ENCODE assay signal across 8 mouse cellular contexts in the genomic region with DNA sequence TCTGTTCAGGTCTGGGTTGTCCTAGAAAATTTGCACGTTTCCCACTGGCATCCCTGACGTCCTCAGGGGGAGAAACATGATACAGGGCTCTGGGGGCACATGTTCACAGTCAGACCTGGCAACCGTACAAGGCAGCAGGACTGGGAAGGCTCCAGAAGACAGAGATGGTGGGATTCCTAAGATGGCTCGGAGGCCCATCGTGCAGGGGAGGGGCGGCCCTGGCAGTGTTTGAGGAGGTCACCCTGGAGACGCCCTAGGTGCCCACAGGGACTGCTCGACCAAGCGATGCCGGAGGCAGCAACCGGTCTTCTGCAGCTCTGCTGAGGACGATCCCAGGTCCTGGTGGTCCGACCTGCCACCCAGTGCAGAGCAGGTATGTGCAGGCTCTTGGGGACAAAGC. TPM values are rescaled to one million over a fixed set of nuclear protein-coding genes. Genes with fewer than 3 reads are reported as not detected.
A peak's percentile ranks its signal among the peaks of the same experiment; 100 is the strongest.
DNase-seq lines count a peak whose midpoint lies in the region; ATAC-seq and TF ChIP-seq lines count a peak whose summit lies in the region.

TSS of gene Tctex1d1 (plus strand) at position 167 of the 400 bp plus-strand sequence.

- TF ChIP-seq CTCF in cerebellum, adult 2 months (IDR thresholded peaks at IDR 0.05; ENCODE audit: borderline replicate concordance, insufficient read depth, low read depth, low read length) = no peak
- TF ChIP-seq CTCF in hindbrain, postnatal 0 days (IDR thresholded peaks at IDR 0.05; ENCODE audit: low read depth) = no peak

- no peaks in the 10 kb centered on the region for H3K36me3 ChIP-seq in embryonic facial prominence, embryonic 13.5 days
- H3K36me3 ChIP-seq in hindbrain, postnatal 0 days (ENCODE audit: insufficient read depth, low read length) = no peaks in the 10 kb centered on the region
- no peaks in the 10 kb centered on the region for H3K36me3 ChIP-seq in midbrain, embryonic 11.5 days (ENCODE audit: control insufficient read depth, insufficient read depth, low read length)

- H3K27ac ChIP-seq in cerebellum, adult 2 months (ENCODE audit: insufficient read depth, low read length) = no peak within 1 kb of the TSS
- H3K27ac ChIP-seq in embryonic facial prominence, embryonic 13.5 days = no peak within 1 kb of the TSS
- no peak within 1 kb of the TSS for H3K27ac ChIP-seq in hindbrain, postnatal 0 days
- no peak within 1 kb of the TSS for H3K27ac ChIP-seq in midbrain, embryonic 11.5 days (ENCODE audit: low read depth, low read length)

- no peak for TF ChIP-seq POLR2A in cerebellum, adult 2 months (IDR thresholded peaks at IDR 0.05; ENCODE audit: borderline replicate concordance, insufficient read depth, low read length)

- peak; percentile 26 to 30 for DNase-seq in layer of hippocampus, postnatal 10 days (ENCODE audit: low spot score in 2 of 2)
- no peak for DNase-seq in layer of hippocampus, adult 9-10 months (ENCODE audit: low spot score)
- DNase-seq in cerebellum, adult 2 months = peak; percentile 9 to 23
- peak; percentile 60 for DNase-seq in hindbrain, postnatal 0 days (ENCODE audit: low spot score)
- peak; percentile 92 for DNase-seq in midbrain, embryonic 11.5 days (ENCODE audit: low spot score, missing footprints)
- no peak for DNase-seq in adrenal gland, adult 2 months

- peaks cover 4% of the 10 kb centered on the region; the same call in 1 of the 2 replicates for H3K4me1 ChIP-seq in cerebellum, adult 2 months (ENCODE audit: control insufficient read depth, insufficient read depth, low read length)
- H3K4me1 ChIP-seq in embryonic facial prominence, embryonic 13.5 days = peaks cover 22% of the 10 kb centered on the region
- H3K4me1 ChIP-seq in hindbrain, postnatal 0 days (ENCODE audit: insufficient read depth, low read length) = peaks cover 7% of the 10 kb centered on the region; the same call in 1 of the 2 replicates
- H3K4me1 ChIP-seq in midbrain, embryonic 11.5 days (ENCODE audit: control insufficient read depth, insufficient read depth, low read length) = peaks cover 14% of the 10 kb centered on the region

- under 1% methylated on average over 13 of the region's 13 CpGs for WGBS in cerebellum, adult 2 months
- WGBS in embryonic facial prominence, embryonic 13.5 days = under 1% methylated on average over 13 of the region's 13 CpGs
- 2% methylated on average over 13 of the region's 13 CpGs for WGBS in hindbrain, postnatal 0 days
- WGBS in midbrain, embryonic 11.5 days = 2% methylated on average over 13 of the region's 13 CpGs

- H3K9ac ChIP-seq in embryonic facial prominence, embryonic 13.5 days = peak within 1 kb of the TSS; percentile 61
- H3K9ac ChIP-seq in hindbrain, postnatal 0 days (replicated peaks; ENCODE audit: low read length) = peak within 1 kb of the TSS; percentile 43; the same call in 1 of the 2 replicates
- H3K9ac ChIP-seq in midbrain, embryonic 11.5 days (ENCODE audit: low read length) = no peak within 1 kb of the TSS

- H3K27me3 ChIP-seq in cerebellum, adult 2 months (ENCODE audit: control insufficient read depth, insufficient read depth, low read length) = no peaks in the 10 kb centered on the region; the same call in 1 of the 2 replicates
- peaks cover 5% of the 10 kb centered on the region for H3K27me3 ChIP-seq in embryonic facial prominence, embryonic 13.5 days
- H3K27me3 ChIP-seq in hindbrain, postnatal 0 days (ENCODE audit: insufficient read depth, low read length) = no peaks in the 10 kb centered on the region
- peaks cover 3% of the 10 kb centered on the region for H3K27me3 ChIP-seq in midbrain, embryonic 11.5 days (ENCODE audit: control insufficient read depth, insufficient read depth, low read length)

- ATAC-seq in embryonic facial prominence, embryonic 13.5 days (ENCODE audit: insufficient number of reproducible peaks, insufficient read depth, low FRiP score, low TSS enrichment, low read depth) = no peak
- peak; percentile 71 for ATAC-seq in hindbrain, postnatal 0 days
- peak; percentile 62 for ATAC-seq in midbrain, embryonic 11.5 days (ENCODE audit: low FRiP score)
- no peak for ATAC-seq in inflammation-experienced regulatory T-cells, adult 6 months

- H3K9me3 ChIP-seq in embryonic facial prominence, embryonic 13.5 days = no peaks in the 10 kb centered on the region
- no peaks in the 10 kb centered on the region for H3K9me3 ChIP-seq in hindbrain, postnatal 0 days (ENCODE audit: low read length)
- H3K9me3 ChIP-seq in midbrain, embryonic 11.5 days (ENCODE audit: control insufficient read depth, low read length) = no peaks in the 10 kb centered on the region

- peak within 1 kb of the TSS; percentile 82 for H3K4me2 ChIP-seq in embryonic facial prominence, embryonic 13.5 days
- H3K4me2 ChIP-seq in hindbrain, postnatal 0 days (ENCODE audit: low read depth, low read length) = peak within 1 kb of the TSS; percentile 72
- H3K4me2 ChIP-seq in midbrain, embryonic 11.5 days = peak within 1 kb of the TSS; percentile 57

- H3K4me3 ChIP-seq in cerebellum, adult 2 months (replicated peaks; ENCODE audit: insufficient read depth, low read depth, low read length) = peak within 1 kb of the TSS; percentile 53
- H3K4me3 ChIP-seq in embryonic facial prominence, embryonic 13.5 days = peak within 1 kb of the TSS; percentile 44
- peak within 1 kb of the TSS; percentile 31 for H3K4me3 ChIP-seq in hindbrain, postnatal 0 days (ENCODE audit: low read length)
- H3K4me3 ChIP-seq in midbrain, embryonic 11.5 days (ENCODE audit: low read depth, low read length) = peak within 1 kb of the TSS; percentile 20

RNA-seq across cellular contexts. Expression of gene Tctex1d1, which starts in this region (rescaled TPM):
- 1 to 10 TPM; 1.1 to 1.3 TPM for total RNA-seq in layer of hippocampus, postnatal 10 days (2021)
- 0.34 and 0.43 TPM in 2 replicates for polyA plus RNA-seq in cerebellum, adult 2 months (2012; rRNA removed)
- polyA plus RNA-seq in embryonic facial prominence, embryonic 13.5 days (2015; fragmentation: Nextera tagmentation; extraction: Ambion mirVana) = 0.42 and 1.5 TPM in 2 replicates
- 0.73 and 5.5 TPM in 2 replicates for total RNA-seq in hindbrain, postnatal 0 days (2014; rRNA removed)
- polyA plus RNA-seq in hindbrain, postnatal 0 days (2015; fragmentation: Nextera tagmentation; extraction: Ambion mirVana) = 2.0 and 2.5 TPM in 2 replicates
- polyA plus RNA-seq in midbrain, embryonic 11.5 days (2014; fragmentation: Nextera tagmentation; extraction: Ambion mirVana) = 0.22 TPM in 1 of 2 replicates, not detected in the other
- total RNA-seq in adrenal gland, adult 2 months (2021) = not detected
- polyA plus RNA-seq in adrenal gland, adult 2 months (2012; rRNA removed) = not detected in 2 replicates
- polyA plus RNA-seq in inflammation-experienced regulatory T-cells, adult 6 months (2017; shearing (Covaris generic)) = under 1 TPM in 1 of 3 experiments, not detected in 2; 0.58 TPM

Comparison
In these comparisons a context has a peak if more than half of its experiments do, and no peak if none do; other contexts are left out.
1. DNase-seq: peak in layer of hippocampus, postnatal 10 days (2 of 2) and hindbrain, postnatal 0 days (single experiment); none in layer of hippocampus, adult 9-10 months (single experiment) and adrenal gland, adult 2 months (single experiment).
2. Peak in DNase-seq and H3K4me3 ChIP-seq in cerebellum, adult 2 months; RNA of the gene not detected or under 1 TPM.
3. Peak in DNase-seq, ATAC-seq, H3K4me3 ChIP-seq and H3K4me2 ChIP-seq in midbrain, embryonic 11.5 days; RNA of the gene not detected or under 1 TPM.
4. Peak in every context shown above with its lines, with median percentiles within 50 percentile points of each other: H3K4me3 ChIP-seq and H3K4me2 ChIP-seq.